Mouse (Mus musculus) limb, embryonic 11.5 days (tissue): Measurements from ENCODE around the gene Kcnj3. TPM values are rescaled to one million over a fixed set of nuclear protein-coding genes. Genes with fewer than 3 reads are reported as not detected.
"Not testable (repeated sequence)": the region's sequence is repeated elsewhere in the genome, so short reads cannot be mapped to it uniquely, and the experiment has no call there.

Experiments
- ATAC-seq: fragments of 200-750 bp; cut with Nextera tagmentation; 2 replicates; pipeline ENCODE4 v1.8.0; 2017; ENCODE audit warnings: low read depth; ENCODE audit not compliant: insufficient number of reproducible peaks, low FRiP score, low TSS enrichment
- DNase-seq: peaks from one replicate; pipeline ENCODE4 v3.0.0-alpha.2; 2015; ENCODE audit warnings: low spot score
- H3K27ac ChIP-seq: fragments of 300-500 bp; sonication (generic); replicated peaks from 2 replicates; pipeline ENCODE4 v1.5.1; 2014; ENCODE audit warnings: low read depth, mild to moderate bottlenecking, low read length
- H3K27me3 ChIP-seq: fragments of 300-500 bp; sonication (generic); 2 replicates; pipeline ENCODE4 v1.6.1; 2014; ENCODE audit warnings: mild to moderate bottlenecking, low read length, mixed read lengths; ENCODE audit not compliant: control insufficient read depth, insufficient read depth
- H3K36me3 ChIP-seq: fragments of 300-500 bp; sonication (generic); 2 replicates; pipeline ENCODE4 v1.6.1; 2014; ENCODE audit warnings: mild to moderate bottlenecking, low read length, moderate library complexity, mixed read lengths; ENCODE audit not compliant: control insufficient read depth, insufficient read depth
- H3K4me1 ChIP-seq: fragments of 300-500 bp; sonication (generic); 2 replicates; pipeline ENCODE4 v1.6.1; 2014; ENCODE audit warnings: low read length, mixed read lengths; ENCODE audit not compliant: control insufficient read depth, insufficient read depth
- H3K4me2 ChIP-seq: fragments of 300-500 bp; sonication (generic); 2 replicates; pipeline ENCODE4 v1.6.1; 2014; ENCODE audit warnings: low read depth, mild to moderate bottlenecking, moderate library complexity; ENCODE audit not compliant: severe bottlenecking
- H3K4me3 ChIP-seq: fragments of 300-500 bp; sonication (generic); 2 replicates; pipeline ENCODE4 v1.5.1; 2014; ENCODE audit warnings: low read depth, low read length
- H3K9ac ChIP-seq: fragments of 300-500 bp; sonication (generic); 2 replicates; pipeline ENCODE4 v1.6.1; 2014; ENCODE audit warnings: mild to moderate bottlenecking, low read length
- H3K9me3 ChIP-seq: fragments of 300-500 bp; sonication (generic); 2 replicates; pipeline ENCODE4 v1.6.1; 2016; ENCODE audit warnings: low read length; ENCODE audit not compliant: control insufficient read depth
- WGBS: fragments of 180-500 bp; shearing (Covaris S2); extraction: QIAGEN DNeasy Blood & Tissue Kit; methylation state at CpG from one replicate; pipeline ENCODE4 v1.1.7; 2014; 5-methylcytosine and 5-hydroxymethylcytosine counted together
- polyA plus RNA-seq: library from polyadenylated mRNA; unstranded; fragments of >200 nt; fragmentation: Nextera tagmentation; extraction: Ambion mirVana; gene quantifications from 2 replicates; pipeline ENCODE4 v1.2.1, GENCODE M21; 2014

The Kcnj3 gene
- polyA plus RNA-seq, 1 experiment from 2014 or later = 0.09 TPM

GRCm38 (mm10) chr2:55479933-55480601 lies 44.3 kb downstream of the Kcnj3 start:
- ATAC-seq (no peak), DNase-seq (no peak)
- no peaks in the 10 kb centered on the region for H3K36me3 ChIP-seq
- no peak overlapping the region for H3K4me3 ChIP-seq
- H3K9me3 ChIP-seq = no peaks in the 10 kb centered on the region
- H3K27ac ChIP-seq = no peak overlapping the region
- no peaks in the 10 kb centered on the region for H3K27me3 ChIP-seq
- no peaks in the 10 kb centered on the region for H3K4me1 ChIP-seq
- no peak overlapping the region for H3K4me2 ChIP-seq
- WGBS = 80% methylated on average over 4 of the region's 4 CpGs
- no peak overlapping the region for H3K9ac ChIP-seq

- Histone ChIP-seq H3K4me2 (no peak overlapping the region), H3K4me1 (no peaks in the 10 kb centered on the region), H3K27me3 (no peaks in the 10 kb centered on the region), H3K27ac (no peak overlapping the region), H3K4me3 (no peak overlapping the region), H3K9me3 (no peaks in the 10 kb centered on the region), H3K36me3 (no peaks in the 10 kb centered on the region), H3K9ac (no peak overlapping the region)
- ATAC-seq (no peak), DNase-seq (no peak)
Measured at GRCm38 (mm10) chr2:55480602-55480965, 44.8 kb downstream of the Kcnj3 start.

- H3K27me3 ChIP-seq, DNase-seq, ATAC-seq, H3K4me2 ChIP-seq, H3K27ac ChIP-seq, H3K4me3 ChIP-seq, H3K4me1 ChIP-seq, H3K36me3 ChIP-seq, H3K9me3 ChIP-seq, H3K9ac ChIP-seq: not testable (repeated sequence)
- WGBS = 89% methylated on average over 7 of the region's 7 CpGs
Measured at GRCm38 (mm10) chr2:55485500-55486129, 49.8 kb downstream of the Kcnj3 start.

- no peak overlapping the region for H3K4me3 ChIP-seq
- H3K4me1 ChIP-seq = no peaks in the 10 kb centered on the region
- no peak overlapping the region for H3K4me2 ChIP-seq
- no peak for ATAC-seq
- no peak overlapping the region for H3K27ac ChIP-seq
- 68% methylated on average over 9 of the region's 9 CpGs for WGBS
- no peaks in the 10 kb centered on the region for H3K27me3 ChIP-seq
- no peaks in the 10 kb centered on the region for H3K36me3 ChIP-seq
- H3K9me3 ChIP-seq = no peaks in the 10 kb centered on the region
- H3K9ac ChIP-seq = no peak overlapping the region
- no peak for DNase-seq
Measured at GRCm38 (mm10) chr2:55503390-55504176, 67.8 kb downstream of the Kcnj3 start.

GRCm38 (mm10) chr2:55505712-55506111 lies 69.9 kb downstream of the Kcnj3 start:
- Histone ChIP-seq H3K9ac (no peak overlapping the region), H3K36me3 (no peaks in the 10 kb centered on the region), H3K27me3 (no peaks in the 10 kb centered on the region), H3K4me3 (no peak overlapping the region), H3K9me3 (no peaks in the 10 kb centered on the region), H3K4me1 (no peaks in the 10 kb centered on the region), H3K27ac (no peak overlapping the region), H3K4me2 (no peak overlapping the region)
- no peak for DNase-seq
- WGBS = 98% methylated on average over 1 of the region's 1 CpGs
- no peak for ATAC-seq

GRCm38 (mm10) chr2:55517297-55517696 lies 81.5 kb downstream of the Kcnj3 start:
- DNase-seq (no peak), ATAC-seq (no peak)
- no peaks in the 10 kb centered on the region for H3K4me1 ChIP-seq
- no peaks in the 10 kb centered on the region for H3K27me3 ChIP-seq
- no peak overlapping the region for H3K9ac ChIP-seq
- H3K9me3 ChIP-seq = no peaks in the 10 kb centered on the region
- no peaks in the 10 kb centered on the region for H3K36me3 ChIP-seq
- no peak overlapping the region for H3K4me3 ChIP-seq
- no peak overlapping the region for H3K4me2 ChIP-seq
- H3K27ac ChIP-seq = no peak overlapping the region

GRCm38 (mm10) chr2:55532738-55533491 lies 97.1 kb downstream of the Kcnj3 start:
- Histone ChIP-seq H3K36me3 (no peaks in the 10 kb centered on the region), H3K4me1 (no peaks in the 10 kb centered on the region), H3K9ac (no peak overlapping the region), H3K4me3 (no peak overlapping the region), H3K4me2 (no peak overlapping the region), H3K9me3 (no peaks in the 10 kb centered on the region), H3K27ac (no peak overlapping the region), H3K27me3 (no peaks in the 10 kb centered on the region)
- no peak for ATAC-seq
- no peak for DNase-seq
- 89% methylated on average over 8 of the region's 8 CpGs for WGBS

- Histone ChIP-seq H3K9ac (no peak overlapping the region), H3K9me3 (no peaks in the 10 kb centered on the region), H3K27me3 (no peaks in the 10 kb centered on the region), H3K4me3 (no peak overlapping the region), H3K4me2 (no peak overlapping the region), H3K36me3 (no peaks in the 10 kb centered on the region), H3K27ac (no peak overlapping the region), H3K4me1 (no peaks in the 10 kb centered on the region)
- no peak for DNase-seq
- WGBS = 91% methylated on average over 2 of the region's 2 CpGs
- no peak for ATAC-seq
Measured at GRCm38 (mm10) chr2:55534946-55535345, 99.2 kb downstream of the Kcnj3 start.
